Mouse (Mus musculus) neural tube, embryonic 14.5 days (tissue): ENCODE data around the gene Gm1043. TPM values are rescaled to one million over a fixed set of nuclear protein-coding genes. Genes with fewer than 3 reads are reported as not detected.

ENCODE experiments used
- ATAC-seq: fragments of 200-750 bp; cut with Nextera tagmentation; 2 replicates; pipeline ENCODE4 v1.8.0; 2017; ENCODE audit warnings: low read depth, mild to moderate bottlenecking, moderate TSS enrichment, moderate library complexity
- H3K27ac ChIP-seq: fragments of 300-500 bp; sonication (generic); 2 replicates; pipeline ENCODE4 v1.5.1; 2014; ENCODE audit warnings: low read depth, mild to moderate bottlenecking, control low read depth, low read length, moderate library complexity, mixed read lengths
- H3K27me3 ChIP-seq: fragments of 300-500 bp; sonication (generic); 2 replicates; pipeline ENCODE4 v1.6.1; 2014; ENCODE audit warnings: low read length; ENCODE audit not compliant: control insufficient read depth, insufficient read depth
- H3K36me3 ChIP-seq: fragments of 300-500 bp; sonication (generic); 2 replicates; pipeline ENCODE4 v1.6.1; 2014; ENCODE audit warnings: low read length, mixed read lengths; ENCODE audit not compliant: control insufficient read depth, insufficient read depth
- H3K4me1 ChIP-seq: fragments of 300-500 bp; sonication (generic); 2 replicates; pipeline ENCODE4 v1.6.1; 2014; ENCODE audit warnings: low read length; ENCODE audit not compliant: control insufficient read depth, insufficient read depth
- H3K4me2 ChIP-seq: fragments of 300-500 bp; sonication (generic); 2 replicates; pipeline ENCODE4 v1.6.1; 2014; ENCODE audit warnings: mild to moderate bottlenecking, low read depth, low read length, control low read depth
- H3K4me3 ChIP-seq: fragments of 300-500 bp; sonication (generic); 2 replicates; pipeline ENCODE4 v1.5.1; 2014; ENCODE audit warnings: low read depth, low read length, control low read depth, mixed read lengths
- H3K9ac ChIP-seq: fragments of 300-500 bp; sonication (generic); replicated peaks from 2 replicates; pipeline ENCODE4 v1.6.1; 2014; ENCODE audit warnings: low read depth, mild to moderate bottlenecking, control low read depth, low read length, mixed read lengths
- H3K9me3 ChIP-seq: fragments of 300-500 bp; sonication (generic); 2 replicates; pipeline ENCODE4 v1.6.1; 2016; ENCODE audit warnings: low read length; ENCODE audit not compliant: control insufficient read depth
- WGBS: fragments of 180-500 bp; shearing (Covaris S2); extraction: QIAGEN DNeasy Blood & Tissue Kit; methylation state at CpG from one replicate; pipeline ENCODE4 v1.1.7; 2014; 5-methylcytosine and 5-hydroxymethylcytosine counted together
- polyA plus RNA-seq: library from polyadenylated mRNA; unstranded; fragments of >200 nt; fragmentation: Nextera tagmentation; extraction: Ambion mirVana; gene quantifications from 2 replicates; pipeline ENCODE4 v1.2.1, GENCODE M21; 2014

The Gm1043 gene
- polyA plus RNA-seq, 1 experiment from 2014 or later: 2.0 TPM

DNA sequence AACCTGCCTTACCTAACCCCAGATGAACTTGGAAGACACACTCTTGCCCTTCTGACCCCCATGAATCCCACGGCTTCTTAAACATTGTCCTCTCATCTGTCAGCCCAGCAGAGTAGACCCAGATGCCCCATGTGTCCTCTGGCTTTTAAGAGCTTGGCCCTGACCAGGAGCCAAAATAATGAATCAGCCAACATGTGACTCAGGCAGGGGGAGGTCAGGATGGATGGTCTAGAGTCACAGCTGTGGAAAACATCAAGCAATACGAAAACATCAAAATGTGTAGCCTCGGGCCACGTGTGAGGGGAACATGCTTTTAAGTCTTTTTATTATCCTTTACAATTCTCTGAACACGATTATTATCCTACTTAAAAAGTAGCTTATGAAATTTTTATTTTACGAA, 178.6 kb downstream of the Gm1043 start:
- Histone ChIP-seq H3K4me1 (peaks cover 8% of the 10 kb centered on the region; the same call in 1 of the 2 replicates), H3K4me3 (no peak overlapping the region), H3K27ac (no peak overlapping the region), H3K4me2 (no peak overlapping the region), H3K27me3 (no peaks in the 10 kb centered on the region), H3K9me3 (no peaks in the 10 kb centered on the region), H3K36me3 (peaks cover 31% of the 10 kb centered on the region), H3K9ac (no peak overlapping the region)
- no peak for ATAC-seq
- WGBS: 44% methylated on average over 6 of the region's 6 CpGs

Other genes with a start within 250 kb of the Gm1043 start
- 64.1 and 67.0 TPM in 2 replicates for gene Ppp2r2c, start 216.9 kb upstream of the Gm1043 start, polyA plus RNA-seq
- gene Wfs1, start 96.2 kb upstream of the Gm1043 start, polyA plus RNA-seq: 7.4 and 9.6 TPM in 2 replicates
- gene Crmp1, start 156.6 kb downstream of the Gm1043 start, polyA plus RNA-seq: 908 and 937 TPM in 2 replicates